Mouse (Mus musculus) right cerebral cortex, postnatal 4 days (tissue): Measurements from ENCODE around the gene Neurog1.

Experiments
- DNase-seq: peaks from one replicate; pipeline ENCODE4 v3.0.0-alpha.2; 2022

Gene Neurog1

GRCm38 (mm10) chr13:56209067-56209411 lies 42.9 kb downstream of the Neurog1 start:
- no peak for DNase-seq

DNA sequence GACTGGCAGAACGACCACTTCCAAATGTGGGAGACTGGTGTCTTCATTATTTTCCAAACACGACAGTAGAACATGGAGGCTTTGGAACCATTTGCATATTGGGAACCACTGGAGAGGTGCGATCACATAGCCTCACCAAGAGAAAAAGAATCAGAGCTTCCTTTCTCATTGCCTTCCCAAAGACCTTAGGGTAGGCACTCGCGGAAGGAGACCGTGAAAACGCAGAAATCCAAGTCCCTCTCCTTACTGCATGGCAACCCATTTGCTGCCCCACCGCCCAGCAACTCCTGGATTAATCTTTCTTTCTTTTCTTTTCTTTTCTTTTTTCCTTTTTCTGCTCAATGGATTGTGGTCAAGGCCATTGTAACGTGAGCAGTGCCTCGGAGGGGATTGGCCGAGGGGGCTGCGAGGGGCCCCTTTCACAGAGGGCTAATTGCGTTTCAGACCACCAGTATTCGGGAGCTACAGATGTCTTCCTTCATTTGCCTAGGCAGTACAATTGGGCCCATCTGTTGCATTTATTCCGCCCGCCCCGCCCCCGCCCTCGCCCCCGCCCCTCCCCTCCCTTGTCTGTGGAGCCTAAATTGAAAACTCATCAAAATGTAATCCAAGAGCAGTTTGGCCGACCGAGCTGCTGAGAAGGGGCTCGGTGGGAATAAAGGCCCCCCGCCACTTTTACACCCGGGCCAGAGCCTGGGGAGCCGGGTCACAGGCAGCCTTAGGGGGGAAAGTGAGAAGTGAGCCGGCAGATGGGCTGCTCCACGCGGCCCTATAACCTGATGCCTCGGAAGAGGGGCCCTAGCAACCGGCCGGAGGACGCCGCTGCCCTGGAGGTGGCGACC lies 43.5 kb downstream of the Neurog1 start:
- no peak for DNase-seq
